Mouse (Mus musculus): ENCODE results near the gene Srgap1.

Srgap1 gene

GRCm38 (mm10) chr10:122046904-122047726 lies at the start of gene Srgap1:
TSS of gene Srgap1 (minus strand) at chr10:122047315.
- peak; percentile 56 for DNase-seq

GRCm38 (mm10) chr10:122096462-122096979 lies 49.4 kb upstream of the Srgap1 start:
- DNase-seq, result no peak

GRCm38 (mm10) chr10:122090472-122090871 lies 43.4 kb upstream of the Srgap1 start:
- no peak for DNase-seq

GRCm38 (mm10) chr10:122081352-122081751 lies 34.2 kb upstream of the Srgap1 start:
- no peak for DNase-seq

- DNase-seq, result no peak
These were observed 22.0 kb upstream of the Srgap1 start for GRCm38 (mm10) chr10:122069153-122069552.

GRCm38 (mm10) chr10:122055826-122056225 lies 8.7 kb upstream of the Srgap1 start:
- DNase-seq, result no peak

- peak; percentile 20 for DNase-seq
These were observed 7.4 kb upstream of the Srgap1 start for GRCm38 (mm10) chr10:122054535-122054934.

GRCm38 (mm10) chr10:122051831-122052230 lies 4.7 kb upstream of the Srgap1 start:
- DNase-seq, result peak; percentile 79

GRCm38 (mm10) chr10:122047727-122048365 lies 731 bp upstream of the Srgap1 start:
- peak; percentile 84 for DNase-seq

- no peak for DNase-seq
These were observed 608 bp downstream of the Srgap1 start for GRCm38 (mm10) chr10:122046511-122046903.

GRCm38 (mm10) chr10:122045946-122046345 lies 1.2 kb downstream of the Srgap1 start:
- DNase-seq, result no peak

GRCm38 (mm10) chr10:122044926-122045325 lies 2.2 kb downstream of the Srgap1 start:
- DNase-seq, result no peak

GRCm38 (mm10) chr10:122040372-122040771 lies 6.7 kb downstream of the Srgap1 start:
- no peak for DNase-seq

- no peak for DNase-seq
These were observed 7.5 kb downstream of the Srgap1 start for GRCm38 (mm10) chr10:122039566-122039965.

- DNase-seq, result no peak
These were observed 8.6 kb downstream of the Srgap1 start for GRCm38 (mm10) chr10:122038554-122038953.

GRCm38 (mm10) chr10:122033271-122033670 lies 13.8 kb downstream of the Srgap1 start:
- DNase-seq, result no peak

- DNase-seq, result no peak
These were observed 16.7 kb downstream of the Srgap1 start for GRCm38 (mm10) chr10:122030420-122030819.

- DNase-seq, result no peak
These were observed 17.4 kb downstream of the Srgap1 start for GRCm38 (mm10) chr10:122029738-122030137.

GRCm38 (mm10) chr10:122025198-122025597 lies 21.9 kb downstream of the Srgap1 start:
- DNase-seq, result no peak

- no peak for DNase-seq
These were observed 26.2 kb downstream of the Srgap1 start for GRCm38 (mm10) chr10:122020906-122021305.

GRCm38 (mm10) chr10:122020255-122020654 lies 26.9 kb downstream of the Srgap1 start:
- no peak for DNase-seq

- DNase-seq, result no peak
These were observed 28.5 kb downstream of the Srgap1 start for GRCm38 (mm10) chr10:122018594-122019048.

- no peak for DNase-seq
These were observed 29.4 kb downstream of the Srgap1 start for GRCm38 (mm10) chr10:122017743-122018142.

- no peak for DNase-seq
These were observed 30.1 kb downstream of the Srgap1 start for GRCm38 (mm10) chr10:122017063-122017462.

All from right cerebral cortex, postnatal 25 days (tissue).